Mouse (Mus musculus): ENCODE results near the gene Nkx2-3. TPM values are rescaled to one million over a fixed set of nuclear protein-coding genes. Genes with fewer than 3 reads are reported as not detected.

The Nkx2-3 gene
- polyA plus RNA-seq (2014; fragmentation: Illumina TruSeq; extraction: RNeasy Lipid Tissue Mini Kit (QIAGEN cat#74804); ENCODE audit: low read depth, low replicate concordance): not detected

GRCm38 (mm10) chr19:43612051-43612450 lies at the start of gene Nkx2-3:
TSS of gene Nkx2-3 (plus strand) at chr19:43612325.

Other genes starting within 250 kb of the Nkx2-3 start
- gene Hpse2, start 224.0 kb upstream of the Nkx2-3 start, polyA plus RNA-seq (2014; fragmentation: Illumina TruSeq; extraction: RNeasy Lipid Tissue Mini Kit (QIAGEN cat#74804); ENCODE audit: low read depth, low replicate concordance): 0.16 TPM
- gene Cnnm1, start 171.9 kb upstream of the Nkx2-3 start, polyA plus RNA-seq (2014; fragmentation: Illumina TruSeq; extraction: RNeasy Lipid Tissue Mini Kit (QIAGEN cat#74804); ENCODE audit: low read depth, low replicate concordance): 9.0 TPM
- 20.0 TPM for gene Got1, start 87.7 kb upstream of the Nkx2-3 start, polyA plus RNA-seq (2014; fragmentation: Illumina TruSeq; extraction: RNeasy Lipid Tissue Mini Kit (QIAGEN cat#74804); ENCODE audit: low read depth, low replicate concordance)
- 1.2 TPM for gene Slc25a28, start 62.6 kb downstream of the Nkx2-3 start, polyA plus RNA-seq (2014; fragmentation: Illumina TruSeq; extraction: RNeasy Lipid Tissue Mini Kit (QIAGEN cat#74804); ENCODE audit: low read depth, low replicate concordance)
- 3.0 TPM for gene Entpd7, start 77.3 kb downstream of the Nkx2-3 start, polyA plus RNA-seq (2014; fragmentation: Illumina TruSeq; extraction: RNeasy Lipid Tissue Mini Kit (QIAGEN cat#74804); ENCODE audit: low read depth, low replicate concordance)
- 52.3 TPM for gene Cutc, start 140.7 kb downstream of the Nkx2-3 start, polyA plus RNA-seq (2014; fragmentation: Illumina TruSeq; extraction: RNeasy Lipid Tissue Mini Kit (QIAGEN cat#74804); ENCODE audit: low read depth, low replicate concordance)
- 28.4 TPM for gene Cox15, start 140.7 kb downstream of the Nkx2-3 start, polyA plus RNA-seq (2014; fragmentation: Illumina TruSeq; extraction: RNeasy Lipid Tissue Mini Kit (QIAGEN cat#74804); ENCODE audit: low read depth, low replicate concordance)
- 374 TPM for gene Abcc2, start 169.9 kb downstream of the Nkx2-3 start, polyA plus RNA-seq (2014; fragmentation: Illumina TruSeq; extraction: RNeasy Lipid Tissue Mini Kit (QIAGEN cat#74804); ENCODE audit: low read depth, low replicate concordance)

Data from kidney, adult 10 weeks (tissue).